Mouse (Mus musculus) activated CD4-positive, CD25-positive, alpha-beta regulatory T cell, adult 4 months (primary cell): Measurements from ENCODE around the gene Chit1. TPM values are rescaled to one million over a fixed set of nuclear protein-coding genes. Genes with fewer than 3 reads are reported as not detected.

Experiments used
- ATAC-seq: one replicate; pipeline ENCODE4 v1.8.0; 2017
- polyA plus RNA-seq, 2 experiments: library from polyadenylated mRNA; unstranded; fragments of 100-300 nt; shearing (Covaris generic); gene quantifications; one replicate each; pipeline ENCODE4 v1.2.1; 2017

Chit1 gene
- polyA plus RNA-seq, 2 experiments from 2014 or later, result not detected

DNA sequence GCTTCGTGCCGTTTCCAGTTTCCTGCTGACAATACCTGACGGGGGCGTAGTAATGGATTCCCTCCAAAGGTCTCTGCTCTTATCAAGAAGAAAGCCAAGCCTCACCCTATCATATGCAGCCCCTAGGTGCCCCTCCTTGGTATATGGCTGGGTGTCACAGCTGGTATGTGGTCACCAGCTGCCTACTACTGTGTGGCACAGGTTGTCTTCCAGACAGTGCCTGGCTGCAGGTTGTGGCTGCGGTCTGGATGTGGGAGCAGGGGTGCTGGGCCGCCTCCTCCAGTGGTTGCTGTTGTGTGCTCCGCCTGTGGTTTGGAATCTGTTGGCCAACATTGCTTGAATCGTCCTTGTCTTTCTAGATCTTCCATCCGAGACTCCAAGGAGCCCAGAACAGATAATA, 39.7 kb downstream of the Chit1 start:
- ATAC-seq, result no peak

DNA sequence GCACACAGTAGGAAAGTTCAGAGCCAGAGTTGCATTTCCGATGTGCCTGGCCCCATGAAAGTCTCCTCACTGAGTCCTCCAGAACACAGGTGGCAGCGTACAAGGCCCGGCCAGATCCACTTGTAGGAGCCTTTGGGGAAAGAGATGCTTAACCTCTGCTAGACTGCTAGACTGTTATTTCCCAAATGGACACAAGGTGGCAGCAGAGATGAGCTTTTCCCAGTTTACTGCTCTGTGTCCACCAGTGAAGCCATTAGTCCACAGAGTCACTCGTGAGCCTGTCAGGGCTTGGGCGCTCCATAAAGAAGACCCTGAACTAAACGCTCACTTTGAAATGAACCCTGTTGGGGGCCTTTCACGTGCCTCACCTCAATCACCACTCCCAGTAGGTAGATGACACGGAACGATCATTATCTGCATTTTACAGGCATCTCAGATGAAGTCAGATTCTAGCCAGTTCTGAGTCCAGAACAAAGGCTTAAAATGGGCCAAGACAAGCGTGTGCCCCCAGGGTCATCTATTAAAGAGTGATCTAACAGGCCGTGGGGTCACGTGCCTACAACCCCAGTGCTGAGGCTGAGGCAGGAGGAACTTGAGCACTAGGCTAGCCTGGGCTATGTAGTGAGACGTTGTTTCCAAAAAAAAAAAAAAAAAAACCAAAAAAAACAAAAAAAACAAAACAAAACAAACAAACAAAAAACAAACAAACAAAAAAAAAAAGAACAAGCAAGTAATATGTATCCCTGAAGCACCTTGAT, 40.8 kb downstream of the Chit1 start:
- ATAC-seq, result peak; percentile 49

DNA sequence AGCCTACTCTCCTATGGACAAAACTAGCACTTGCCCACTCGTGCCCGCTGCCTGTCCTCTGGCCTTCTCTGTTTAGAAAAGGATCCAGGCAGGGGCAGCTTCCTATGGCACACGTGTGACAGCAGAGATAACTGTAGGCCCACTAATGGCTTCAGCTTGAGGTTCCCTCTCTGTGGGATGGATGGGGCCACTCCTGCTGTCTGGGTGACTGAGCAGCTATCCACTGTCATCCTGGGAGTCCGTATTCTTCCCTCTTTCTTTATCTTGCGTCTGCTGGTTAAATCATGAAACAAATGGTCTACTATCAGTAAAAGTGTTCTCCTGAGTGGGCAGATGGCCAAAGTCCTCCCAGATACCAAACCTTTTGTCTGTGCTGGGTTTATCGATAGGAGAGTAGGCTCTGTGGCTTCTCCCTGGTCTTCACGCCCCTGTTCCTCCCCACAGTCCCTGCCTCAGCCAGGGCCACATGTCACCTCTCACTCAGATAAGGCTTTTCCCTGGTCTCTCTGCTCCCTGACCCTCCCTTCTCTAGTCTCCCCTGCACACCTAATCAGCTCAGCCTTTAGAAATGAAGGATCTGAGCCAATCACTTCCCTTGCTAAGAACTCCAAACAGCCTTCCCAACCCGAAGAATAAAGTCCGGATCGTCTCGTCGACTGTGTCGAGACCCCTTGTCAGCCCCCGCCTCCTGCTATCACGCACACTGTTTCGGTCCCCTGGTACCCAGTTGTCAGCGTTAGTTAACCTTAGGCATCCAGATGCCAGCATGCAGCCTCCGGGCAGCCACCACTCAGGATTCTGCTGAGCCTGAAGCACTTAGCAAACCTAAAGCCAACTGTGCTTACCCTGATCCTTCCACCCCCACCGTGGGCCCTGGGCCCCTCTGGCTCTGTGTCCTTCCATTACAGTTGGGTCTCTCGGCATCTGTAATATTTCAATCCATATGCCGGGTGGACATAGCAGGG, 41.9 kb downstream of the Chit1 start:
- no peak for ATAC-seq

DNA sequence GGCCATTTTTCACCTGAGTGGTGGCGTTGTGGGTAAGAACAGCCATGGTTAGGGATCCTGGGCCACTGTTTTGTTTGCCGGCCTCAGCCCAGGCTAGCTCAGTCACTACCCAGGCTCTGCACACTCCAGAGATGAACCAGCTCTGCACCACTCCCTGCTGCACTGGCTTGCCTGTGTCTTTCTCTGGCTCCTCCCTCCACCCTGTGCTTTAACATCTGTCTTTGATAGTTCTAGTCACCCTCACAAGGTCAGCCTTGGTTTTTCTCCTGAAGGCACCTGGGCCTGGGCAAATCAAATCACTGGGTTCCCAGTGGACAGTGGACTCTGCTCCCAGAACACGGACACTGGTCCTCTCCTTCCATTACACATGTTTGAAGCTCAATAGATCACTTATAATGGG, 43.1 kb downstream of the Chit1 start:
- no peak for ATAC-seq

DNA sequence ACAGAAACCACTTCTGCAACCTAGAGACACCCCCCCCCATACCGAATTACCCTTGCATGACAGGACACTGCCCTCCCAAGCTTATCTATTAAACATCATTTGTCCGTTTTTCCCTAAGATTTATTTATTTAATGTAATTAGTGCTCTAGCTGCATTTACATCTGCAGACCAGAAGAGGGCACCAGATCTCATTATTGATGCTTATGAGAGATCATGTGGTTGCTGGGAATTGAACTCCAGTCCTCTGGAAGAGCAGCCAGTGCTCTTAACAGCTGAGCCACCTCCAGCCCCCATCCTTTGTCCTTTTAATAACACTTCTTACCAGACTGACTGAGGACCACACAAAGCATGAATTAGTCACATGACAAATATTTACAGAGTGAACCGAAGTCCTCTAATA, 43.6 kb downstream of the Chit1 start:
- ATAC-seq, result no peak

DNA sequence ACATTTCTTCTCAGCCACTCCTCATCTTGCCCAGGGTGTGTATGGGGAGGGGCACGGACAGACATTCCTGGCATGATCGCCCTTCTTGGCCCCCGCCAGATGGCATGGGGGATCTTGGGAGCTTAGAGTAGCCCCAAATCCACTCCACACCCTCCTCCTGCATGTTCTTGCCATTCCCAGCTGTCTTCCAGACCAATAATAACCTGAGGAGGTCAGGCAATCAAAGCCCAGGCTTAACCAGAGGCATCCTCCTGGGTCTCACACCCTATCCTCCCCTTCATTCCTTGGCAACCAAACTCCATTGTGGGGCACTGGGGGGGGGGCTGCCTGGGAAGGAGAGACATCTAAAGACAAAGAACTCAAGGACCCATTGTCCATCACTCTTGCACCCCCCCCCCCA, 49.4 kb downstream of the Chit1 start:
- no peak for ATAC-seq

DNA sequence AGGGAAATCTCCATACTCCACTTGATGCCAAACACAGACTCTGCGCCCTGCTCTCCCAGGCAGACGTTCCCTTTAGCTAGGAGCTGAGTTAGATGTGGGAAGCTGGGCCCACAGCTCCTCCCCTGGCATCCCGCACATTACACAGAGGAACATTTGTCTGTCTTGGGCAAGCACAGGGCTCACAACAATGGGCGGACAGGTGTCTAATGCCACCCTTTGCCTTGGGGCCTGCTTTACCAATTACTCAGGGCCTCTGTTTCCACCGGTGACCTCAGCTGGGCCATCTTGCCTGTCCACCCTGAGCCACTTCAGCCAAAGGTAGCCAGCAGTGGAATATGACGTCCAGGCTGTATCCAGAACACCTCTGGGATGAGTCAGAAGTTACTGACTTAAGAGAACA, 50.4 kb downstream of the Chit1 start:
- no peak for ATAC-seq

DNA sequence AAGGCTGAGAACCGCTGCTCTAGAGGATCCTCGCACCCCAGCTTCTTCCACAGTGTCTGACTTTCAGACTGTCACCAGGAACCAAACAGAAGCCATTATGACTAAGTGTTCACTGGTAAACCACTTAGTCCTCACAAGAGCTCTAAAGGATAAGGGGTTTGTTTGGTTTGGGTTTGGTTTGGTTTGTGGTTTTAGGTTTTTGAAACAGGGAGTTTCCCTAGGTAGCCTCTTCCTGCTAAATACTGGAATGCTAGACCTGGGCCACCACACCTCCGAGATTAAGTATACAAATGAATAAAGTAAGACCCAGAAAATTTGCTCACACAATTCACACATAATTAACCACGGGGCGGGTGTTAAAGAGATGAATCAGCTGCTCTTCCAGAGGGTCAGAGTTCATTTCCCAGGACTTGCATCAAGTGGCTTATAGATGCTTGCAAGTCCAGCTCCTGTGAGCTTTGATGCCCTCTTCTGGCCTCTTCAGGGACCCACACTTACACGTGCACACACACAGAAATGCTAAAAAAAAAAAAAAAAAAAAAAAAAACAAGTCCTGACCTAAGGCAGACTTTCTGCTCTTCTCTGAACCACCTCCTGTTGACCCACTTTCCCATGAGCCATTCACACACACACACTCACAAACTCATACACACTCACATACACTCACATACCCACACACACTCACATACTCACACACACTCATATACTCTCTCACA, 51.6 kb downstream of the Chit1 start:
- ATAC-seq, result no peak

DNA sequence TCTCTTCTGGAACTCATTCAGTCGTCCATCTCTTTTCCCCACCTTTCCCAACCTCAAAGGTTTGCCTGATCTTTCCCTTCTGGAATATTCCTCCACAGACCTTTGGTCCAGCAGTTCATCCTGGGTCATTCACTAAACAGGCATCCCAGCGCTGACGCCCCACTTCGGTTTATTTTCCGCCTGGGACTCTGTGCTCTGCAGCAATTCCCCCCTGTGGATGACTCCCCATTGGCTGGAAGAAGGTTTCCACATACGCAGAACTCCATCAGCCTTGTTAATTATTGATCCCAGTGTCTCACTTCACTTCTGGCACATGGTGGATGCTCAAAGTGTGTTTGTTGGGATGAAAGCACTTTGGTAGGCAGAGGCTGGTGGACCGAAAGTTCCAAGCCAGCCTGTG, 52.4 kb downstream of the Chit1 start:
- no peak for ATAC-seq

DNA sequence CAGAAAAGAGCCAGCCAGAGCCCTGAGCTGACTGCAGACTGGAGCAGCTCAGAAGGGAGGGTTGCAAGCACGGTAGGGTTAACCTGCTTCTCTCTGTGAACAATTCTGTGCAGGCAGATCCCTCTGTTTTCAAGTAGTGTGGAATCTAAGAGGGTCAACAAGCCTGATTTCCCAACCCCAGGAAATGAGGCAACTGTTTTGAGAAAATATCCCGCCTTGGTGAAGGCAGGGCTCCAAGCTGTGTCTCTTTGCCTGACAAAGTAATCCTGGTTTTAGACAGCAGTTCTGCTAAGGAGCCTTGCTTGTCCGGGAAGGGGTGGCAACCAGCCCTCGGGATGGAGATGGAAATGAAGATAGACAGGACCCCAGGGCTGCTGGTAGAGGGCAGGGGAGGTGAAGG, 53.4 kb downstream of the Chit1 start:
- ATAC-seq, result no peak

DNA sequence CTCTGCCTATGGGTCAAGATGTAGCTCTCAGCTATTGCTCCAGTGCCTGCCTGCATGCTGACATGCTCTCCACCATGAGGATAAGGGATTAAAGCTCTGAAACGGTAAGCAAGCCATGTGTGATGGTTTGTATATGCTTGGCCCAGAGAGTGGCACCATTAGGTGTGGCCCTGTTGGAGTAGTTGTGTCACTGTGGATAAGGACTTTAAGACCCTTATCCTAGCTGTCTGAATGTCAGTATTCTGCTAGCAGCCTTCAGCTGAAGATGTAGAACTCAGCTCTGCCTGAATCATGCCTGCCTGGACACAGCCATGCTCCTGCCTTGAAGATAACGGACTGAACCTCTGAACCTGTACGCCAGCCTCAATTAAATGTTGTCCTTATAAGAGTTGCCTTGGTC, 55.5 kb downstream of the Chit1 start:
- ATAC-seq, result no peak

DNA sequence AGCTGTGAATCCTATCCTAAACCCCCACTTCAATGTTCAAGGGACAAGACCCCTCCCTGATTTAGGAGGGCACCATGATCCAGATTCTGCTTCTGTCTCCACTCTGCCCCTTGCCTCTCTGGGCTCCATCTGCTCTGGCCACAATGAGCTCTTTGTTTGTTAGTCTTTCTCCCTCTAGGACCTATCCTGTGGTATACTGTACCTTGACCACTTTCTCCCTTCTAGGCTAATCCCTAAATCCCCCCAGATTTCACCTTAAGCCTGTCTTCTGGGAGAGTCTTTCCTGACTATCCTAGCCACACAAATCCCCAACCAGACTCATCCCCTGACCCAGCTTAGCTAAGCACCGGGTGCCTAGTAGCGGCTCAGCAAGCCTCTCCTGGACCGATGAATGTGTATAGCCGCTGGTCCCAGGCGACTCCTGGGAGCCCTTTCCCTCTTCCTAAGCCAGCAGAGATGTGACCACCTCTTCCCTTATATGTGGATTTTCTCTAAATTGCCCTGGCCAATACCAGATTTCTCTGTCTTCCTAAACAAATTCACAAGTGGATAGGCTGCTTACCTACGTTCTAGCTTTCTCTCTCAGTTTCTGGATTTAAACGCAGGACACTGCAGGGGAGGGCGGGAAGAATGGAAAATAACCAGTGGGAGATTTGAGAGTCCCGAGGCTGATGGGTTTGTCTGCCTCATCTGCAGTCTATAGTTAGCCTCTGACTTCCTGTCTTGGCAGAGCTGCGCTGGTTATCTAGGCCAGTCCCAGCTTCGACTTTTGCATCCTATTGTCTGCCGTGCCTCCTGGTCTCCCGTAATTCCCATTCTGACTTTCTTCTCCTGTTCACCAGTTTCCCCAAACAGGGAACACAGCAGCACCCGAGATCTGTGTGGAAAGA, 56.6 kb downstream of the Chit1 start:
- no peak for ATAC-seq

DNA sequence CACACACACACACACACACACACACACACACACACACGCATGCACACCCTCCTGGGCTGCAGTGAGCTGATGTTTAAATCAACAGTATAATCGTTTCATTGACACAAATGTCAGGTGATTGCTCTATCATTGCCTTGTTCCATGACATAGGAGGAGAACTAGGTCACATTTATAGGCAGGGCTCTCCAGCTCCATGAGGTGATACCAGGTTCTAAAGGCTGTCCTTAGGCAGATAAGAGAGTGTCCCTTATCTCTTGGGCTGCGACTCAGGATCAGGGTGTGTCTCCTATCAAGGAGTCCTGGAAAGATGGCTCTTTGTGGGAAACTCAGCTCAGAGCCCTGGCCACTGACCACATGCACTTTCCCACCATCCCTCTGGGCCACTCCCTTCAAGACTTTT, 57.5 kb downstream of the Chit1 start:
- no peak for ATAC-seq

DNA sequence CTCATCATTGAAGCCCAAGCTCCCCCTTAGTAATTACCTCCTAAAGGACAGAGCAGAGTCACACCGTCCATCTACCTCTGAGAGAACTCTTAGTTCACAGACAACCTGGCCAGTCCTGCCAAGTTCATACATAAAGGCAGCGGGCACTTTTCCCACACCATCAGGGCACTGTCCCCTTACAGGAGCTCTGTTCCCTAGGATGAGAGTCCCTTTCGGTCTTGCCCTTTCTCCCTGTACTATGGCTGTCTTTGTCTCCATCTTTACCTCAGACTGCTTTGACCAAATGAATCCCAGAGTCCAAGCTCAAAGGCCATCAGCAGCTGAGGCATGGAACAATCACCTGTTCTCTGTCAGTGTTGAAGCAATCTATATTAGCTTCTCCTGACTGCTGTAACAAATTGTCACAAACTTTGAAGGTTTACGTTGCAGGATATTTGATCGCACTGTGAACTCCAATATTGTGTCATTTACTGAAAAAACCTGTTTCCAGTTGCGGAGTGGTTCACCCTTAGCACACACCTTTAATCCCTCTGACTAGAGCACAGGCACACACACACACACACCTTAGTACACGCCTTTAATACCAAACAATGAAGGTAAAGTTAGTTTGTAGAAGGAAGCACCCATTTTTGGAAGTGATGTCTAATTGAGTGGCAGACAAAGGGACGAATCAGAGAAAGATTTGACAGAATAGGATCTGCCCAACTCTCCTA, 58.1 kb downstream of the Chit1 start:
- no peak for ATAC-seq

DNA sequence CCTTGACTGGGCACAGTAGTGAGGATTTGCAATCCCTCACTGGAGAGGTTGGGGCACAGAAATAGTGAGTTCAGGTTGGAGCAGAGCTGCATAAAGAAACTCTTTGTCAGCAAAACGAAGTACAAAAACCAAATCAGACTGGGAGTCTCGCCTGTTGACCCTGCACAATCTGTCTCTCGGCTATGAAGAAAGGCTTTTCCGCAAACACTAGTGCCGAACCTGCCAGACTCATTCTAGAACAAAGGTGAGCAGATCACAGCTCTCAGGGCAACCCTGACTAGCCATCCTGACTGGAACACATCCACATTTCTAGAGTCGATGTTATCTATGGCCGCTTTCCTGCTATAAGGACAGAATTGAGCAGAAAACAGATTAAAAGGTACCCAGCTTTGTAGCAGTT, 62.0 kb downstream of the Chit1 start:
- ATAC-seq, result no peak

DNA sequence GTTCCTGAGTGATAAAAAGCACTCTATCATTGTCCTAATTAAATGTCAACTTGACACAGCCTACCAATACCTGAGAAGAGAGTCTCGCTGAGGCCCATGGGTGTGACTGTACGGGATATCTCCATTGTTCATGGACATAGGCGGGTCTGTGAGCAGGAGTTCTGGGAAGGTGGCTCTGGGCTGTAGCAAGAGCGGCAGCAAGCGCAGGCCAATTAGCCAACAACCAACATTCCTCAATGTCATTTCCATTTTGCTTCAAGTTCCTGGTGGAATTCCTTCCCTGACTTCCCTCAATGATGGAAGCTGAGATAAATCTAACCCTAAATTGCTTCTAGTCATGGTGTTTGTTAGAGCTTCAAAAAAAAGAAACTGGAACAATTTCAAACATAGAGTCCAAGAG, 66.9 kb downstream of the Chit1 start:
- ATAC-seq, result no peak

DNA sequence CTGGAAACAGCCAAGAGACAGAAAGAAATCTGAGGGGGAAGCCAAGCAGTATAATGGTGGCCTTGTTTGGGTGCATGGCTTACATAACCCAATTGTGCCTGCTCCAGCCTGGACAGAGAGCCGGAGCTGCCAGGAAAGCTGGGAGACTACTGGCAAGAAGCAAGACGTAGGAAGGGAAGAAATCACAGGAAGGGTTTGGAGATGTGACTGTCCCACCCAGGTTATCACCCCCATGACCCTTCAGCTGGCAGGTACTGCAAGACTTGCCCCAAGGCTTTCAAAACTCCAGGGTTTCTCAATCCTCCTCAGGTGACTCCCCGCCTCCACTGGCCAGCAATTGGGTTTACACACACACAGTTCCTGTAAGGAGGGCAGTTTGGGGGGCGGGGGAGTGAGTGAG, 71.0 kb downstream of the Chit1 start, which contains the start of gene Chil1:
Gene Chil1, plus strand, starts transcription at position 152 of the 400 bp plus-strand sequence.
- no peak for ATAC-seq

DNA sequence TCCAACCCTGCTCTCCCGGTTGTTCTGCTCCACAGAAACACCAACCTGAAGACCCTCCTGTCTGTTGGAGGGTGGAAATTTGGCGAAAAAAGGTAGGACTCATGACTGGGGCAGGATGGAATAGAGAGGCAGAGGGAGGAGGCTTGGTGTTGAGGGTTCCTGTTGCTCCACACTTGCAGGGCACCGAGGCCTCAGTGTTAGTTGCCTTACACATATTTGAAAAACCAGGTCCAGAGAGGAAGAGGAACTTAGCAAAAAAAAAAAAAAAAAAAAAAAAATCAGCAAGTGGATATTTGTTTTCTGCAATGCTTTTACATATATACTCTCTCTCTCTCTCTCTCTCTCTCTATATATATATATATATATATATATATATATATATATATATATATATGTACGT, 73.0 kb downstream of the Chit1 start:
- ATAC-seq, result no peak

DNA sequence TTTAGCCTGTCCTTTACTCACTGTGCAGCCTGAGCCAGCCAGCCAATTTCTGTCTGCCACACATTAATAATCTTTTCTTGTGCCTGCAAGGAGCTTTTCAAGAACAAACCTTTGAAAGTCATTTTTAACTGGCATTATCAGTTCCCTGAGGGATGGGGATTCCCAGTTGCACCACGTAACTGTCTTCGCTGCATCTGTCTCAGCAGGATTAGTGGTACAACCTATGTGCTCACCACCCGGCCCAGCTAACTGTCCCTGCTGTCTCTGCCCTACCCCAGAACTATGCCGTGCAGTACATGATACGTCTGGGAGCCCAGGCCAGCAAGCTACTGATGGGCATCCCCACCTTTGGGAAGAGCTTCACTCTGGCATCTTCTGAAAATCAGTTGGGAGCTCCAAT, 77.2 kb downstream of the Chit1 start:
- ATAC-seq, result no peak

DNA sequence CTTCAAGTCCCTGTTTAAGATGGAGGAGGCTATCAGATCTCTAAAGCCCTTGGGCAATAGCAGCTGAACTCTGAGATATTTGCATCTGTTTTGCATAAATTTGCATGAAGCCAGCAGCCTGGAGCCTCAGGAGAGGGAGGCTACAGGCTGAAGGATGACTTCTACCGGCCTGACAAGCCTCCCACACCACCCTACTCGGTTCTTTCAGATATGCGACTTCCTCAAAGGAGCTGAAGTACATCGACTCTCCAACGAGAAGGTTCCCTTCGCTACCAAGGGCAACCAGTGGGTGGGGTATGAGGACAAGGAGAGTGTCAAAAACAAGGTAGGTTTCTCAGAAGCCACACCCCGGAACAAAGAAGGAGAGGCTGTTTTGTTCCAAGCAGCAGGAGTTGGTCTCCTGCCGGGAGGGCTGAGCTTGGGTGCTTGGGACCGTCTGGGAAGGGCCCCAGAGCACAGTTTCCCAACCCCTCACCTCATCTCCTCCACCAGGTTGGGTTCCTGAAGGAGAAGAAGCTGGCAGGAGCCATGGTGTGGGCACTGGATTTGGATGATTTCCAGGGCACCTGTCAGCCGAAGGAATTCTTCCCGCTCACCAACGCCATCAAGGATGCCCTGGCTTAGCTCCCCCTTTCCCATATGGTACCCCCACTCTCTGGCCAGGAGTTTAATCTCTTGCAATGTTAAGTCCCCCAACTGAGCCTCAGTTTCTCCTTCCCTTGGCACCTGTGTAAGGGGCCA, 78.1 kb downstream of the Chit1 start:
- ATAC-seq, result peak; percentile 40

DNA sequence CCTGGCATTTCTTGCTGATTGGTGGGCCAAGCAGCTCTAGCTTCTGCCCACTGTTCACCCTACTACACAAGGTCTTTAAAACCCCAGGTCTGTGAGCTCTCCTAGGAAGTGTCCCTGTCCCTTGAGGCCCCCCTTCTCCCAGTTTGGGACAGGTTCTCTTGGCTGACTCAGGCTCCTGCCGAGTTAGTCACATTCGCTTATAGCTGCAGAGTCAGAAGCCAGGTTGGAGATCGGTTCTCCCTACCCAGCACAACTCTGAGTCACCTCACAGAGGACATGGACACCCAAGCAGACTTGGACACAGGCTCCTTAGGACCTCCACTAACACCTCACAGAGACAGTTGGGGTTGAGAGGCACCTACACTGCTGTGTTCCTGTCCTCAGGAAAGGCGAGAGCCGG, 80.2 kb downstream of the Chit1 start:
- no peak for ATAC-seq
